Mouse (Mus musculus) heart, postnatal 0 days (tissue): ENCODE measurements around the gene Mvp.

Experiments used
- CTCF ChIP-seq: IDR thresholded peaks from 2 replicates; pipeline ENCODE4 v1.5.1; 2016; ENCODE audit warnings: antibody characterized with exemption, control low read depth, low read depth
- EP300 ChIP-seq: IDR thresholded peaks from 2 replicates; pipeline ENCODE4 v1.6.1; 2016; ENCODE audit warnings: antibody characterized with exemption, low read depth

- TF ChIP-seq CTCF, result no peak
- no peak for TF ChIP-seq EP300
Observed at GRCm38 (mm10) chr7:127026161-127026600, 11.8 kb upstream of the Mvp start.
